Mouse (Mus musculus): Measurements from ENCODE around the gene Egln1. TPM values are rescaled to one million over a fixed set of nuclear protein-coding genes. Genes with fewer than 3 reads are reported as not detected.

Gene Egln1
- polyA plus RNA-seq, 1 experiment from 2014 or later = 18.1 TPM

DNA sequence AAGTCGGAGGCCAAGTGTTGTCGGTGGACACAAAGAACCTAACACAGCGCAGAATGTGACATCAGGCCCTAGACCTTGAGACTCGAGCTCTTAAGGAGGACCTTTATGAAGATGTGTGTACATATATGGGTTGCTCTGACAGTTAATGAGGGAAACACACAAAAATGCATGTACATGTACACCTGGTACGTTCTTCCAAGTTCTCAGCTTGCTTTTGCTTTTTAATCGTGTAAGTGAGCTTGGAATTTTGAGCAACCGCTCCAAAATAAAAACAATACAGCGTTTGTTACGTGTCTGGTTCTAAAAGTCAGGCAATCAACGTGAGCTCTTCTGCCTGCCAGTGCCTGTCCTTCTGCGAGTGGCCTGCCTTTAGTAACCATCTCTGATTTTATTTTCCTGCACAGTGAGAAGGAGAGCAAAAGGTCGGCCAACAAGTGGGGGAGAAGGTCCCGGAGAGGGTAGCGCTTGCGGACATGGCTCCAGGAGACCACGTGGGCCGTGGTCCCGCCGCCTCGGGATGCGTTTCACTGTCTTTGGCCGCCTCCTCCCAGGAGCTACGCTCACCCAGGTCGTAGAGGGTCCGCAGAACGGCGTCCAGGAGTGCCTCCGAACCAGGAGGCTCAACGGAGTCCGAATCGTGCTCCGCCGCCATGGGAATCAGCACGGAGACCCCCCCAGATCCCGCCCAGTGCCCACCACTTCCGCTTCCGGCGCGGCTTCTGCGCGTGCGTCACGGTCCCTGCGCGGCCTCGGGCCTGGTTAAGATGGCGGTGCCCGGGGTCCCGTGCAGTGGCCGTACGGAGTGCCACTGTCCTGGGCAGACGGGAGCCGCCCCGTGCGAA lies 86.6 kb downstream of the Egln1 start, which contains the start of the genes Gnpat and 2810004N23Rik:
Gene Gnpat (plus strand): TSS at position 713 of the 842 bp plus-strand sequence.
Gene 2810004N23Rik (minus strand): TSS at position 800 of the 842 bp plus-strand sequence.
- H3K9ac ChIP-seq = peak within 1 kb of the TSS; percentile 99
- H3K4me1 ChIP-seq = peaks cover 22% of the 10 kb centered on the region
- no peaks in the 10 kb centered on the region for H3K9me3 ChIP-seq
- 2% methylated on average over 55 of the region's 55 CpGs for WGBS
- H3K4me3 ChIP-seq = peak within 1 kb of the TSS; percentile 99
- no peaks in the 10 kb centered on the region for H3K27me3 ChIP-seq (replicated peaks)
- ATAC-seq (replicated peaks) = peak; percentile 99
- peak within 1 kb of the TSS; percentile 95 for H3K27ac ChIP-seq
- peaks cover 18% of the 10 kb centered on the region; the same call in 1 of the 2 replicates for H3K36me3 ChIP-seq (replicated peaks)
- peak within 1 kb of the TSS; percentile 91 for H3K4me2 ChIP-seq

DNA sequence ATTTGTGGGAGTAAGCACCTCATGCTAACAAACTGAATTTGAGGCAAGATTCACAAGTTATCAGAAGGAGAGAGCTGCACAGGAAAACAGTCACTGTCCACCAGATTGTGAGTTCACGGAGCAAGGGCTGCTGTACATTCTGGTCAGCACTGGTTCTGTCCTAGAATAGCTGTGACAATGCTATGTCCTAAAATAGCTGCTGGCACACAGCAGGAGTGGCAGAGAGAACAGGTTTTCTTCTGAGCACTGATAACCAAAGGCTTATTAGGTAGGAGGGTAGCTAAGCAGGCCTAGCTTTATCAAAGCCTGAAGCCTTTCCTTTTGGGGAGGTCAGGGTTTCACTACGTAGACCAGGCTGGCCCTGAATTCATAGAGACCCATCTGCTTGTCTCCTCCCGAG lies 88.9 kb downstream of the Egln1 start:
- 91% methylated on average over 3 of the region's 3 CpGs for WGBS
- H3K9me3 ChIP-seq = no peaks in the 10 kb centered on the region
- H3K4me1 ChIP-seq = peaks cover 22% of the 10 kb centered on the region
- H3K4me2 ChIP-seq = no peak overlapping the region
- H3K4me3 ChIP-seq = no peak overlapping the region
- no peak for ATAC-seq (replicated peaks)
- peaks cover 30% of the 10 kb centered on the region; the same call in 1 of the 2 replicates for H3K36me3 ChIP-seq (replicated peaks)
- no peaks in the 10 kb centered on the region for H3K27me3 ChIP-seq (replicated peaks)
- H3K9ac ChIP-seq = no peak overlapping the region
- no peak overlapping the region for H3K27ac ChIP-seq

DNA sequence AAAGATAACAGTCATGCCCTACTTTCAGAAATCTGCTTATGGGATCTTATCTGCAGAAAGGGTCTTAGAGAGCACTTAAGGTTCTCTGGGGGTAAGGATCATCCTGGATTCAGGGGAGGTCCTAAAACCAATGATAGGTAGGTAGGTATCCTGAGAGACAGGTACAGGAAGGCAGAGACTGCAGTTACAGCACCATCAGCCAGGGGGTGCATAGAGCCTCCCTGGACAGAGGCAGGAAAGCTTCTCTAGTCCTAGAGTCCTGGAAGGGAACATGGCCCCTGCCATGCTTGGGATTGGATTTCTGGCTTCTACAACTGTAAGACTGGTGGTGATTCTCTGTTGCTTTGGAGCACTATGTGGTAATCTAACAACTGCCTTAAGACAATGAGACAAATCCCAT lies 89.7 kb downstream of the Egln1 start:
- no peak overlapping the region for H3K4me2 ChIP-seq
- H3K36me3 ChIP-seq (replicated peaks) = peaks cover 35% of the 10 kb centered on the region; the same call in 1 of the 2 replicates
- H3K4me1 ChIP-seq = peaks cover 20% of the 10 kb centered on the region
- no peak overlapping the region; the same call in 1 of the 2 replicates for H3K9ac ChIP-seq
- no peak for ATAC-seq (replicated peaks)
- no peaks in the 10 kb centered on the region for H3K9me3 ChIP-seq
- H3K4me3 ChIP-seq = no peak overlapping the region
- no peak overlapping the region for H3K27ac ChIP-seq
- H3K27me3 ChIP-seq (replicated peaks) = no peaks in the 10 kb centered on the region

Other genes with a start within 250 kb of the Egln1 start
- gene Ttc13, start 227.3 kb downstream of the Egln1 start, polyA plus RNA-seq (2015; fragmentation: Nextera tagmentation; extraction: Ambion mirVana) = 69.4 and 70.2 TPM in 2 replicates
- gene Arv1, start 227.2 kb downstream of the Egln1 start, polyA plus RNA-seq (2015; fragmentation: Nextera tagmentation; extraction: Ambion mirVana) = 32.7 and 37.6 TPM in 2 replicates
- 0.17 and 0.37 TPM in 2 replicates for gene Fam89a, start 197.5 kb downstream of the Egln1 start, polyA plus RNA-seq (2015; fragmentation: Nextera tagmentation; extraction: Ambion mirVana)
- gene Trim67, start 156.2 kb downstream of the Egln1 start, polyA plus RNA-seq (2015; fragmentation: Nextera tagmentation; extraction: Ambion mirVana) = 29.2 and 30.8 TPM in 2 replicates
- 77.5 and 83.9 TPM in 2 replicates for gene Gnpat, start 86.3 kb downstream of the Egln1 start, polyA plus RNA-seq (2015; fragmentation: Nextera tagmentation; extraction: Ambion mirVana)
- 27.4 and 28.3 TPM in 2 replicates for gene 2810004N23Rik, start 86.2 kb downstream of the Egln1 start, polyA plus RNA-seq (2015; fragmentation: Nextera tagmentation; extraction: Ambion mirVana)
- gene Exoc8, start 51.6 kb downstream of the Egln1 start, polyA plus RNA-seq (2015; fragmentation: Nextera tagmentation; extraction: Ambion mirVana) = 15.5 and 16.3 TPM in 2 replicates
- gene Sprtn, start 51.4 kb downstream of the Egln1 start, polyA plus RNA-seq (2015; fragmentation: Nextera tagmentation; extraction: Ambion mirVana) = 10.4 and 10.7 TPM in 2 replicates
- gene Tsnax, start 63.7 kb upstream of the Egln1 start, polyA plus RNA-seq (2015; fragmentation: Nextera tagmentation; extraction: Ambion mirVana) = 224 and 234 TPM in 2 replicates
- 1.6 TPM in 2 replicates for gene Disc1, start 104.9 kb upstream of the Egln1 start, polyA plus RNA-seq (2015; fragmentation: Nextera tagmentation; extraction: Ambion mirVana)

All from midbrain, embryonic 15.5 days (tissue).